Mouse (Mus musculus) MEL (cell line): ENCODE results near the gene Usp40. TPM values are rescaled to one million over a fixed set of nuclear protein-coding genes. Genes with fewer than 3 reads are reported as not detected.

ENCODE experiments used
- DNase-seq: peaks from one replicate; pipeline ENCODE4 v3.0.0; 2011; ENCODE audit warnings: low read depth, low spot score
- H3K27ac ChIP-seq: 2 replicates; pipeline ENCODE4 v1.5.1; 2012; ENCODE audit warnings: low read depth, mild to moderate bottlenecking, control low read depth, low read length, moderate library complexity; ENCODE audit not compliant: control insufficient read depth
- H3K27me3 ChIP-seq, 2 experiments: fragments of 150-350 bp in 1 of 2; sonication (generic) in 1 of 2; 2 replicates each; pipeline ENCODE4 v1.6.1; 2012; ENCODE audit warnings: low read length in 2 of 2, mild to moderate bottlenecking in 2 of 2, improper control_type of control experiment in 1 of 2, moderate library complexity in 1 of 2; ENCODE audit not compliant: insufficient read depth in 2 of 2, control insufficient read depth in 1 of 2
- H3K36me3 ChIP-seq, 2 experiments: 2 replicates each; pipeline ENCODE4 v1.6.1; 2012 to 2014; ENCODE audit warnings: low read length in 2 of 2, improper control_type of control experiment in 1 of 2, inconsistent platforms in 1 of 2, mild to moderate bottlenecking in 1 of 2; ENCODE audit not compliant: insufficient read depth in 2 of 2, control insufficient read depth in 1 of 2
- H3K4me1 ChIP-seq, 2 experiments: fragments of 150-350 bp in 1 of 2; sonication (generic) in 1 of 2; 2 replicates each; pipeline ENCODE4 v1.6.1; 2012; ENCODE audit warnings: low read length in 2 of 2, improper control_type of control experiment in 1 of 2, mild to moderate bottlenecking in 1 of 2; ENCODE audit not compliant: insufficient read depth in 2 of 2, control insufficient read depth in 1 of 2
- H3K4me3 ChIP-seq, 2 experiments: fragments of 150-350 bp in 1 of 2; sonication (generic) in 1 of 2; 2 replicates each; pipeline ENCODE4 v1.5.1; 2012; ENCODE audit warnings: low read depth in 2 of 2, low read length in 2 of 2, mild to moderate bottlenecking in 2 of 2, moderate library complexity in 2 of 2, control low read depth in 1 of 2, improper control_type of control experiment in 1 of 2; ENCODE audit not compliant: control insufficient read depth in 1 of 2, insufficient read depth in 1 of 2
- H3K79me2 ChIP-seq: 2 replicates; pipeline ENCODE4 v1.6.1; 2012; ENCODE audit warnings: mild to moderate bottlenecking, low read length, moderate library complexity; ENCODE audit not compliant: control insufficient read depth, poor library complexity, insufficient read depth
- H3K9ac ChIP-seq: 2 replicates; pipeline ENCODE4 v1.6.1; 2012; ENCODE audit warnings: low read depth, mild to moderate bottlenecking, control low read depth, low read length, moderate library complexity; ENCODE audit not compliant: control insufficient read depth, poor library complexity, severe bottlenecking
- H3K9me3 ChIP-seq: fragments of 150-350 bp; sonication (generic); replicated peaks from 2 replicates; pipeline ENCODE4 v1.6.1; 2012; ENCODE audit warnings: mild to moderate bottlenecking, low read length, improper control_type of control experiment, moderate library complexity; ENCODE audit not compliant: insufficient read depth
- BHLHE40 ChIP-seq: IDR thresholded peaks from 2 replicates; pipeline ENCODE4 v1.6.1; 2012; ENCODE audit warnings: low read depth, mild to moderate bottlenecking, inconsistent platforms, low read length, improper control_type of control experiment, borderline replicate concordance
- CHD1 ChIP-seq: IDR thresholded peaks from 2 replicates; pipeline ENCODE4 v1.6.1; 2012; ENCODE audit warnings: low read depth, mild to moderate bottlenecking, inconsistent platforms, low read length, improper control_type of control experiment
- CHD2 ChIP-seq: IDR thresholded peaks from 2 replicates; pipeline ENCODE4 v1.6.1; 2011; ENCODE audit warnings: low read length, improper control_type of control experiment
- CTCF ChIP-seq, 3 experiments: IDR thresholded peaks in 2 of 3; conservative IDR thresholded peaks in 1 of 3; 2 replicates each; pipeline ENCODE4 v1.5.1; 2011 to 2012; ENCODE audit warnings: low read length in 3 of 3, low read depth in 2 of 3, mild to moderate bottlenecking in 2 of 3, improper control_type of control experiment in 1 of 3, inconsistent platforms in 1 of 3, mixed read lengths in 1 of 3, moderate library complexity in 1 of 3; ENCODE audit not compliant: control insufficient read depth in 1 of 3, insufficient read depth in 1 of 3, poor library complexity in 1 of 3, severe bottlenecking in 1 of 3
- E2F4 ChIP-seq: IDR thresholded peaks from 2 replicates; pipeline ENCODE4 v1.6.1; 2011; ENCODE audit warnings: low read depth, low read length, improper control_type of control experiment, borderline replicate concordance
- ELF1 ChIP-seq: IDR thresholded peaks from 2 replicates; pipeline ENCODE4 v1.6.1; 2014; ENCODE audit warnings: low read depth, mild to moderate bottlenecking, inconsistent platforms, low read length, improper control_type of control experiment, moderate library complexity
- EP300 ChIP-seq, 2 experiments: IDR thresholded peaks; 2 replicates each; pipeline ENCODE4 v1.6.1; 2011; ENCODE audit warnings: improper control_type of control experiment in 2 of 2, low read length in 2 of 2, low read depth in 1 of 2, mild to moderate bottlenecking in 1 of 2
- ETS1 ChIP-seq: IDR thresholded peaks from 2 replicates; pipeline ENCODE4 v1.6.1; 2012; ENCODE audit warnings: low read depth, mild to moderate bottlenecking, inconsistent platforms, low read length, improper control_type of control experiment, moderate library complexity
- GABPA ChIP-seq: IDR thresholded peaks from 2 replicates; pipeline ENCODE4 v1.6.1; 2012; ENCODE audit warnings: low read depth, mild to moderate bottlenecking, inconsistent platforms, low read length, improper control_type of control experiment, moderate library complexity
- HCFC1 ChIP-seq: IDR thresholded peaks from 2 replicates; pipeline ENCODE4 v1.6.1; 2012; ENCODE audit warnings: low read depth, mild to moderate bottlenecking, inconsistent platforms, low read length, improper control_type of control experiment, moderate library complexity
- MAFK ChIP-seq: IDR thresholded peaks from 2 replicates; pipeline ENCODE4 v1.6.1; 2011; ENCODE audit warnings: low read depth, mild to moderate bottlenecking, low read length, improper control_type of control experiment, borderline replicate concordance
- MAX ChIP-seq: IDR thresholded peaks from 2 replicates; pipeline ENCODE4 v1.6.1; 2011; ENCODE audit warnings: low read length, improper control_type of control experiment
- MAZ ChIP-seq: IDR thresholded peaks from 2 replicates; pipeline ENCODE4 v1.6.1; 2012; ENCODE audit warnings: low read depth, mild to moderate bottlenecking, inconsistent platforms, low read length, improper control_type of control experiment
- MXI1 ChIP-seq: IDR thresholded peaks from 2 replicates; pipeline ENCODE4 v1.6.1; 2011; ENCODE audit warnings: mild to moderate bottlenecking, low read depth, low read length, improper control_type of control experiment
- MYC ChIP-seq: IDR thresholded peaks from 2 replicates; pipeline ENCODE4 v1.6.1; 2011; ENCODE audit warnings: low read depth, mild to moderate bottlenecking, low read length, improper control_type of control experiment, moderate library complexity
- NELFE ChIP-seq: IDR thresholded peaks from 2 replicates; pipeline ENCODE4 v1.6.1; 2011; ENCODE audit warnings: low read depth, low read length, improper control_type of control experiment
- POLR2AphosphoS2 ChIP-seq: IDR thresholded peaks from 2 replicates; pipeline ENCODE4 v1.6.1; 2011; ENCODE audit warnings: low read length, improper control_type of control experiment
- POLR2AphosphoS5 ChIP-seq: IDR thresholded peaks from 2 replicates; pipeline ENCODE4 v1.6.1; 2012; ENCODE audit warnings: low read depth, borderline replicate concordance, mild to moderate bottlenecking, inconsistent platforms, low read length, moderate library complexity, mixed read lengths
- SIN3A ChIP-seq: IDR thresholded peaks from 2 replicates; pipeline ENCODE4 v1.6.1; 2012; ENCODE audit warnings: low read length, improper control_type of control experiment, inconsistent platforms
- TAL1 ChIP-seq: IDR thresholded peaks from 2 replicates; pipeline ENCODE4 v1.6.1; 2012; ENCODE audit warnings: mild to moderate bottlenecking, inconsistent platforms, low read length, moderate library complexity, mixed read lengths
- TBP ChIP-seq: IDR thresholded peaks from 2 replicates; pipeline ENCODE4 v1.8.0; 2011; ENCODE audit warnings: low read depth, low read length, improper control_type of control experiment
- TCF12 ChIP-seq: IDR thresholded peaks from 2 replicates; pipeline ENCODE4 v1.6.1; 2014; ENCODE audit warnings: low read depth, mild to moderate bottlenecking, inconsistent platforms, low read length, improper control_type of control experiment, moderate library complexity
- UBTF ChIP-seq: IDR thresholded peaks from 2 replicates; pipeline ENCODE4 v1.6.1; 2012; ENCODE audit warnings: low read depth, mild to moderate bottlenecking, inconsistent platforms, low read length, improper control_type of control experiment, moderate library complexity, borderline replicate concordance; ENCODE audit not compliant: insufficient read depth
- USF1 ChIP-seq: IDR thresholded peaks from 2 replicates; pipeline ENCODE4 v1.6.1; 2014; ENCODE audit warnings: low read depth, mild to moderate bottlenecking, inconsistent platforms, low read length, improper control_type of control experiment, moderate library complexity
- ZMIZ1 ChIP-seq: IDR thresholded peaks from 2 replicates; pipeline ENCODE4 v1.6.1; 2012; ENCODE audit warnings: low read depth, mild to moderate bottlenecking, inconsistent platforms, low read length, improper control_type of control experiment, moderate library complexity
- ZNF384 ChIP-seq: IDR thresholded peaks from 2 replicates; pipeline ENCODE4 v1.6.1; 2012; ENCODE audit warnings: low read depth, mild to moderate bottlenecking, inconsistent platforms, low read length, improper control_type of control experiment
- polyA plus RNA-seq, 2 experiments: library from polyadenylated mRNA; stranded (reverse) in 1 of 2; unstranded in 1 of 2; fragments of >175 nt in 1 of 2; fragments of >200 nt in 1 of 2; gene quantifications; 2 replicates each; pipeline versions ENCODE4 v1.2.1 to v1.2.4; 2012; ENCODE audit warnings: low replicate concordance in 2 of 2, low read depth in 1 of 2; ENCODE audit not compliant: insufficient read length in 2 of 2, insufficient read depth in 1 of 2, missing spikeins in 1 of 2
- total RNA-seq: library from RNA; depleted of rRNA; stranded (reverse); fragments of 300-350 nt; gene quantifications from 2 replicates; pipeline ENCODE4 v1.2.3, GENCODE M21; 2012

Usp40 gene
- total and polyA plus RNA-seq, 3 experiments, result 8.9 to 10.1 TPM; not detected in 1

- H3K36me3 ChIP-seq, result peaks cover 8 to 28% of the 10 kb centered on the region in 2 experiments
- H3K4me1 ChIP-seq, result peaks cover 14 to 18% of the 10 kb centered on the region in 2 experiments
Observed at GRCm38 (mm10) chr1:87913356-87913755, 95.0 kb downstream of the Usp40 start.

GRCm38 (mm10) chr1:87910428-87910827, 97.9 kb downstream of the Usp40 start:
- Histone ChIP-seq H3K27me3 (no peaks in the 10 kb centered on the region), H3K36me3 (peaks cover 3 to 28% of the 10 kb centered on the region in 2 experiments), H3K4me3 (no peak overlapping the region), H3K9ac (no peak overlapping the region), H3K4me1 (peaks cover 14 to 21% of the 10 kb centered on the region in 2 experiments)
- DNase-seq, result no peak
- TF ChIP-seq MYC, result no peak
- no peak for TF ChIP-seq CHD2
- TF ChIP-seq ETS1, result no peak
- TF ChIP-seq MAFK, result no peak
- no peak for TF ChIP-seq TAL1
- no peak for TF ChIP-seq UBTF
- no peak for TF ChIP-seq E2F4
- no peak for TF ChIP-seq ZMIZ1
- no peak for TF ChIP-seq USF1
- 0 out of 4 replicates have a peak, but pooled peaks of 1 of the 2 experiments have one; percentile 8 for TF ChIP-seq EP300 (IDR thresholded peaks at IDR 0.05; ENCODE audit: low read depth in 1 of 2, low read length in 2 of 2)
- no peak for TF ChIP-seq TBP
- no peak for TF ChIP-seq ZNF384
- TF ChIP-seq SIN3A, result no peak
- TF ChIP-seq BHLHE40, result 0 out of 2 replicates have a peak, but pooled peaks have one; percentile 3
- no peak for TF ChIP-seq HCFC1
- TF ChIP-seq, all 39 proteins: peak for 2
- Histone ChIP-seq H3K9me3 (no peaks in the 10 kb centered on the region), H3K27ac (no peak overlapping the region), H3K79me2 (no peaks in the 10 kb centered on the region; the same call in 1 of the 2 replicates)

More at GRCm38 (mm10) chr1:87913356-87913755, 95.0 kb downstream of the Usp40 start:
- H3K27me3 ChIP-seq, result no peaks in the 10 kb centered on the region
- DNase-seq, result no peak
- no peak overlapping the region for H3K4me3 ChIP-seq
- no peak overlapping the region for H3K9ac ChIP-seq
- no peaks in the 10 kb centered on the region for H3K9me3 ChIP-seq
- H3K27ac ChIP-seq, result no peak overlapping the region
- H3K79me2 ChIP-seq, result no peaks in the 10 kb centered on the region; the same call in 1 of the 2 replicates
- no peak for TF ChIP-seq GABPA
- no peak for TF ChIP-seq CTCF (IDR thresholded peaks at IDR 0.05 in 2 of 3, conservative IDR thresholded peaks at IDR 0.05 in 1 of 3; ENCODE audit: control insufficient read depth in 1 of 3, insufficient read depth in 1 of 3, low read depth in 2 of 3, low read length in 3 of 3, poor library complexity in 1 of 3, severe bottlenecking in 1 of 3)
- no peak for TF ChIP-seq MAX
- TF ChIP-seq POLR2AphosphoS2, result no peak
- no peak for TF ChIP-seq NELFE
- TF ChIP-seq EP300 (IDR thresholded peaks at IDR 0.05; ENCODE audit: low read depth in 1 of 2, low read length in 2 of 2), result no peak
- TF ChIP-seq USF1, result no peak
- TF ChIP-seq TCF12, result no peak
- TF ChIP-seq POLR2AphosphoS5, result no peak
- no peak for TF ChIP-seq HCFC1
- TF ChIP-seq TBP, result no peak
- TF ChIP-seq MXI1, result no peak
- no peak for TF ChIP-seq MAFK
- TF ChIP-seq ELF1, result no peak
- TF ChIP-seq MAZ, result no peak
- no peak for TF ChIP-seq CHD1
